Mouse (Mus musculus): ENCODE data around the gene Dyrk1b.
"Not testable (repeated sequence)": the region's sequence is repeated elsewhere in the genome, so short reads cannot be mapped to it uniquely, and the experiment has no call there.

The Dyrk1b gene

DNA sequence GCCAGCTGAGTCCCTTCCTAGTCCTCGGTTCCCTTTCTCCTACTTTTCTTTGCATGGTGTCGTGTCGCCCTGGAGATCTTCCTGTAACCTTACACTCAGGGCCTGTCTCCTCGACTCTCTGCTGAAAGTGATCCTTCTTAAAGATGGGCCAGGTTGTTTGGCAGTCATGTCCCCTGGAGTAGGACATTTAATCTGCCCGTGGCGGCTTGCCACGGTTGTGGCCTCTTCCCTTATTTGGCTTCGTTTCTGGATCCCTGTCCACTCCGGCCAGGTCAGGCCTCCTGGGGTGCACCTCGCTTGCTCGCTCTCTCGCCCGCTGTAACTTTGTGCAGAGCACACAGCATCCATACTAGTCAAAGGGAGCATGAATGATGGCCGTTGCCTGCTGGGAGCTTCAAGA, 17.3 kb downstream of the Dyrk1b start:
- DNase-seq = no peak

DNA sequence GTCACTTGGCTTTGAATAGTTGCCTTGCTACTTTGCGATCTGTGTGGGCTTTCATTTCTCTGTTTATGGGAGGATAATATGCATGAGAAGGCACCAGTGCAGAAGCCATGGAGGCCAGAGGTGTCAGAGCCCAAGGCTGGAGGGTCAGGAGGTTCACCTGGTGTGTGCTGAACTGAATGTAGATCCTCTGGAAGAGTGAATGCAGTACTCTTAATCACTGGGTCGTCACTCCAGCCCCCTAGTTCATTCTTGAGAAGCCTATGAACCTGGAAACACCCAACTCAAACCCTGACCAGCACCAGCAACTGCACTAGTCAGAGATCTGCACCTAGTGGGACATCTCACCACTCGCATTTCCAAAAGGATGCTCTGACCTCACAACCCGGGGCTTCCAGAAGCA, 19.8 kb downstream of the Dyrk1b start:
- DNase-seq = no peak

DNA sequence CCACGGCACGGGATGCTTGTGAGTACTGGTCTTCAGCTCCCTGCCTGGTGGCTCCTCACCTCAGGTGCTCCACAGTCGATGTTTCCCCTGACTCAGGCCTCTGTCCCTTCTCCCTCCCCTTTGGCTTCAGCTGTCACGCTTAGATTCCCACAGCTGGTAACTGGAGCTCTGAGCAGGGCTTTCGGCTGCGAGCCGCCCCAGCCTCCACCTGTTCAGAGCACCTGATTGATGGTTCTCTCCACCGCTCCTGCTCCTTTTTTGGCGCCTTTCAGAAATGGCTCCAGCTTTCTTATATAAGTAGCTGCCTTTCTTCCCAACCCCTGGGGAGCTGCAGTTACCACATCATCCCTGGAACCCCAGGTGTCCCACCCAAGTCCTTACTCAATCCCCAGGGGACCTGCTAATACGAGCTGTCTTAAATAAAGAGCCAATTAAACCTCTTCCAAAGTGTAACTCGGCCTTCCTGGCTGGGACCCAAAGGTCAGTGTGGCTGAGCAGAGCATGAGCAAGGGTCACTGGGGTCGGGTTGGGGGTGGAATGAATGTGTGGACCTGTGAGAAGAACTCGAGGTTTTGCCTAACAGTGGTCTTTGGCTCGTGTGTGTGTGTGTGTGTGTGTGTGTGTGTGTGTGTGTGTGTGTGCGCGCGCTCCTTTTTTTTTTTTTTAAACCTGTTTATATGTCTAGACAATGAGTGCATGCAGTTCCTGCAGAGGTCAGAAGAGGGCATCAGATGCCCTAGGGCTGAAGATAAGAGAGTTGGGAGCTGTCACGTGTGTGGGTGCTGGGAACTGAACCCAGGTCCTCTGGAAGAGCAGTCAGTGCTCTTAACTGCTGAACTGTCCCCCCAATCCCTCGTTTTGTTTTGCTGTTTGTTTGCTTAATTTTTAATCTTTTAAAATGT, 24.2 kb downstream of the Dyrk1b start:
- DNase-seq = no peak

DNA sequence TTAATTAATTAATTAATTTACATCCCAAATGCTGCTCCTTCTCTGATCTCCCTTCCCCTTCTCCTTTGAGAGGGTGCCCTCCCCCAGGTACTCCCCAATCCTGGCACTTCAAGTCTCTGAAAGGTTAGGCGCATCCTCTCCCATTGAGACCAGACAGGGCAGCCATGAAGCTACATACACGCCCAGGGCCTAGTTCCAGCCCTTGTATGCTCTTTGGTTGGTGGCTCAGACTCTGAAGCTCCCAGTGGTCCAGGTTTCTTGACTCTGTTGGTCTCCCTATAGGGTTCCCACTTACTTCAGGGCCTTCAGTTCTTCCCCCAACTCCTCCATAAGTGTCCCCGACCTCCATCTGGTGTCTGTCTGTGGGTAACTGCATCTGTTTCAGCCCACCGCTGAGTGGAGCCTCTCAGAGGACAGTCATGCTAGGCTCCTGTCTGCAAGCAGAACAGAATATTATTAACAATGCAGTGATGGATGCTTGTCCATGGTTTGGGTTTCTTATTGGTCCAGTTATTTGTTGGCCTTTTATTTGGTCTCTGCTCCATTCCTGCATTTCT, 26.9 kb downstream of the Dyrk1b start:
- DNase-seq = peak; percentile 60

DNA sequence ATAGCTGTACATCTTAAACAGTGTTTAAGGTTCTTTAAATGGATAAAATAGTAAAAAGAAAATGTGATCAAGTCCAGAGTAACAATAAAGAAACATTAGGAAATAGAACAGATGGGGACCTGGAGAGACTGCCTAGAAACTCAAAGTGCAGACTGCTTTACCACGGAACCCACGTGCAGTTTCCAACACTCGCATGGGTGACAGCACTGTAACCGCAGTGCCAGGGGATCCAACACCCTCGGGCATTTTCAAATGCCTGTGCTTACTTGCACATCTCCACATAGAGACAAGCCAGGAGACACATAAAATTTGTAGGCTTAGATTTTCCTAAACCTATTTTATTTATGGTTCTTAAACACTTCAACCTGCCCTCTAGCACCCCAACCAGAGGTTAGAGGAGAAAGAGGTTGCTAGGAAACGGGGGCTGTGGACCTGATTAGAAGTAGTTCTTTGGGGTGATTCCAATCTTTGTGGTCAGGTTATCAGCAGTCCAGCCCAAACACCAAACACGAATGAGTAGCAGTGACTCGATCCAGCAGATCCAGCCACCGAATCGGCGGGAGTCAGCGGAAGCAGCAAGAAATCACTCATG, 29.2 kb downstream of the Dyrk1b start:
- no peak for DNase-seq

DNA sequence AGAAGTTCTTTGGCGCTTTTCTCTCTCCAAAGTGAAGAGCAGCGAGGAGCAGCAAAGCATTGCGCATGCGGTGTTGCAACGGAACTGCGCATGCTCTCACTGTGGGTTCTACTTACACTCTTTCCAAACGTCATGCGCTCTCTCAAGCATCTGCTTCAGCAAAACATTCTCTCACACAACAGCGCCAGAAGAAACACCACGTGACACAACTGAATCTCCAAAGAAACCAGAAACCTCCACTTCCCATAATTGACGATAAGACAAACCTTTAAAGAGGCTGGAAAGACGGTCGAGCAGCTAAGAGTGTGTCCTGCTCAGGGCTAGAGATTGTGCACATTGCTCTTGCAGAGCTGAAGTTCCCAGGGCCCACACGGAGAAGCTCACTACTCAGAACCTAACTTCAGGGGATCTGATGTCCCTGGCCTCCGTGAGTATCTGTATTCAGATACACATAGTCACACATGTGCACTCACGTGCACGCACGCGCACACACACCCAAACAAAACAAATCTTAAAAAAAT, 29.8 kb downstream of the Dyrk1b start:
- peak; percentile 73 for DNase-seq

DNA sequence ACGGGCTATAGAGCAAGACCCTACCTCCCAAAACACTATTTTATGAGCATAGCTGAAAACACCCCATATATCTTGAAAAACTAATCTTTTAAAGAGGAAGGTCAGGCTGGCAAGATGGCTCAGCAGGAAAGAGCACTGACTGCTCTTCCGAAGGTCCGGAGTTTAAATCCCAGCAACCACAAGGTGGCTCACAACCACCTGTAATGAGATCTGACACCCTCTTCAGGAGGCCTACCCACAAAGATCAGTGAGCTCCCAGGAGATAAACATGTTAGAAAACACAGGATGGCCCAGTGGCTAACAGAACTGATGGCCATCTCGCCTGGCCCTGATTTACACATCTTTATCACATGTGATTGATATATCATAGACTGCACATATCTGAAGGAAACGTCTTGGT, 31.5 kb downstream of the Dyrk1b start:
- DNase-seq = no peak

DNA sequence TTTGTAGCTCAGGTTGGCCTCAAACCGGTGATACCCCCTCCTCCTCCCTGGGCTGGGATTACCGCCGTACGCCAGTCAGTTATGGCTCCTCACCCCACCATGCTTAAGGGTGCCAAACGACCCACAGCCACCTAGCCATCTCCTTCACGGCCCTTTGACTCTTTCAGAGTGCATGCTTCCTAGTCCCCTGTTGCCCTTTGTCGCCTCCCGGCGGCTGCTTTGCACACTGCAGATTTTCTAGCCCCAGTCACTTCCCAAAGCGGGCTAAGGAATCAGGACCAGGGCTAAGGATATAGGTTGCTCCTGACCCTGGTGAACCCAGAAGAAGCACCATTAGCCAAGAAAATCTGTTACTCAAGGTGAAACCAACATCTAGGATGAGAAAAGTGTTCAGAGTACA, 34.9 kb downstream of the Dyrk1b start:
- peak; percentile 86 for DNase-seq

DNA sequence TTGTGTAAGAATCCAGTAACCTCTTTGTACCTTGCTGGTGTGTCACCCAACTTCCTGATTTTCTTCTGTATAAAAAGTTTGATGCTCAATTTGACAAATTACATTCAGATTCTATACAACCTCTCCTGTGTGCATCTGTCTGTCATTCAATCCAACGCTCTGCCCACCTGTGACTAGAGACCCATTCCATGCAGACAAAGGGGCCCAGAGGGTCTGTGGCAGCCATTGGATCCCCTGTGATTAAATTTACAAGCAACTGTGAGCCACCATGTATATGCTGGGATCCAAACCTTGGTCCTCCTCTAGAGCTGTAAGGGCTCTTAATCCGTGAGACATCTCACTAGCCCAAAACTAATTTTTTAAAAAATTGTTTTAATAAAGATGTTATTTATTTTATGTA, 36.7 kb downstream of the Dyrk1b start:
- not testable (repeated sequence) for DNase-seq

DNA sequence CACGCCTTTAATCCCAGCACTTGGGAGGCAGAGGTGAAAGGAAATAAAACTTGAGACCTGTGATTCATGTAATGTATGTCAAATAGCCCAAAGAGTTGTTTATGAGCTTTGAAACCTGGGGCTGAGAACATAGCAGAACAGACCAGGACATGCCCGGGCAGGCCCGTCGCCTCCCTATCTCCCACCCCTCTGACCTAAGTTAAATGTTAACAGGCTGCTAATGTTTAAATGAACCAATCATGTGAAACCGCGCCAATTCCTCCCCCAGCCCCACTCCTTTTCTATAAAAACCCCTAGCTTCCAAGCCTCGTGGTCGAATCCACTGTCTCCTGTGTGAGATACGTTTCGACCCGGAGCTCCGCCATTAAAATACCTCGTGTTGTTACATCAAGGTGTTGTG, 38.5 kb downstream of the Dyrk1b start:
- not testable (repeated sequence) for DNase-seq

DNA sequence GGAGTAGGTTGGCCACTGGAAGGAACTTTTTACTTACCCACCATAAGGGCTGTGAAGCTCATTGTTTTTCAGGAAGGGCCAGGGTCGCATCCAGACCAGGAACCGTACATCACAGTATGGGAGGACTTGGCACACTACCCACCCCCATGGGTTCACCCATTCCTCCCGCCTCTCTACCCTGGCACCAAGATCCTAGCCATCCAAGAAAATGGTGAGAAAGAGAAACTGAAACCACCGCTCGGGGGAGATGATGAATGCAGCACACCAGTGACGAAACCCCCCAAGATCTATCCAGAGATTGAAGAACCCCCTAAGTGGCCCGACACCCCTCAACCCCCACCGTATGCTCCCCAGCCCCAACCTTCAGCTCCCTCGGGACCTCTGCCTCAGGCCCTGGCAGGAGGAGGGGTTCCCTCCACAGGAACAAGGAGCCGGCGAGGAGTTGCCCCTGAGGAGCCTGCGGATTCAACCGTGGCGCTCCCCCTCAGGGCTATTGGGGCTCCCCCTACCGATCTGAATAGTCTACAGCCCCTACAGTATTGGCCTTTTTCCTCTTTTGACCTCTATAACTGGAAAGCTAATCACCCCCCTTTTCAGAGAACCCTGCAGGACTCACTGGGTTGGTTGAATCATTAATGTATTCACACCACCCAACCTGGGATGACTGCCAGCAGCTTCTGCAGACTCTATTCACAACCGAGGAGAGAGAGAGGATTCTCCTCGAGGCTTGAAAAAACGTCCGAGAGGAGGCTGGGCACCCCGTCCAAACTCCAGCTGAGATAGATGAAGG, 39.9 kb downstream of the Dyrk1b start:
- not testable (repeated sequence) for DNase-seq

DNA sequence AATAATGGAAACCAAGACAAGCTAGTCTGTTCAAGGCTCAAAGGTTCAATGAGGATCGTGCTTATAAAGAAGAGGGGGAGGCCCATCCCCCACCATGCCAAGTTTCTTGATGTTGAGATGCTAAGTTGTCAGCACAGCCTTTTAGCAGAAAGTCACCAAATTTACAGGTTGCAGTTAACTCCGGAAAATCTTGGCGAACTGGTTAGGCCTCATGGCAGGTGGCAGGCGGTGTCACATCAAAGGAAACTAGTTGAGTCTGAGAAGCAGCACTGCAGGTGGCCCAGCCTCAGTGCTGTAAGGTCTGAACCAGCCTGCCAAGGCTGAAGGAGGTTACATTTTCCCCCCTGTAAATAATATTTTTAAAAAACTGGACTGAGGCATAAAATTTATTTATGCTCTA, 47.6 kb downstream of the Dyrk1b start:
- DNase-seq = peak; percentile 56

DNA sequence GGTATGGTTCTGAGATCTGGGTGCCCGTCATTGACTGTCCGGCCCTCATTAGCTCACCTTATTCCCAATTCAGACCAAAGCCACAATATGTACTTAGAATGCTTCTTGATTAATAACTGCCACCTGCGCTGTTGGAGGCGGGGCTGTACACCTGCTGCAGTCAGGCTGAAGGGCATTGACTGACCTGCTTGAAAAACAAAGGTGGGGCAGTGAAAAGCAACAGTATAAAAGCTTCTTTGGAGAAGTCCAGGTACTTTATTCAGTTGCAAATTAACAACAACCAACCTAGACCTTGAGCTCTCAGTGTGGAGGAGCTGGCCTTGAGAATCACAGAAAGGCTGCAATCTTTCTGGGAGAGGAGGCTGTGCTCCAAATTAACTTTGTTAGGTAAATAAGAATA, 48.2 kb downstream of the Dyrk1b start:
- not testable (repeated sequence) for DNase-seq

Data from thymus, postnatal 4 days (tissue).